25 mouse cellular contexts compared by ENCODE assay signal in the genomic region with DNA sequence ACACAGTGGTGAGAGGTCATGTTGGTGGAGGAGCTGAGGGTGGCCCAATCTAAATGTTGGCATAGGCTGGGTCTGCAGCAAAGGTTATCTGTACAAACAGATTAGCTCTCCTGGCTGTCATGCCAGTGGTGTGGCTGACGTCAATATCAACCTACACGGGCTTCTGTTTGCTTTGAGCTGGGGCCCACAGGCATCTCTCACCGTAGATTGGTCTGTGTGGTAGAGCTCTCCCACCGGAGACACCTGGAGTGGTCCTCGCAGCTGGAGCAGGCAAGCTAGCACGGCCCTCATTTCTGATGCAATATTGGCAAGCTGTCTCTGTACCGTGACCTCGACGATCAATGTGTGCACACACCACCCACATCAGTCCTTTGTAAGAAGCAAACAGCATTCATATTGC.
DNase-seq lines count a peak whose midpoint lies in the region; ATAC-seq and TF ChIP-seq lines count a peak whose summit lies in the region.
"Had no signal": no experiment of that assay in that cellular context is flagged by ENCODE, and none has a peak within 500 bp of the region (broad histone marks: within the 10 kb centered on the region; RNA-seq: fewer than 3 reads in every experiment).

No protein-coding gene starts in this region.

- WGBS in hindbrain, embryonic 10.5 days = 80% methylated on average over 9 of the region's 9 CpGs
- WGBS in hindbrain, embryonic 11.5 days = 75% methylated on average over 9 of the region's 9 CpGs
- WGBS in midbrain, embryonic 13.5 days = 79% methylated on average over 9 of the region's 9 CpGs
- 71% methylated on average over 9 of the region's 9 CpGs for WGBS in midbrain, embryonic 16.5 days
- WGBS in liver, embryonic 15.5 days (ENCODE audit: insufficient replicate concordance) = 40% methylated on average over 9 of the region's 9 CpGs
- WGBS in stomach, postnatal 0 days = 57% methylated on average over 9 of the region's 9 CpGs

- no peak for TF ChIP-seq CTCF in stomach, postnatal 0 days (IDR thresholded peaks at IDR 0.05; ENCODE audit: low read depth)

- no peaks in the 10 kb centered on the region for H3K36me3 ChIP-seq in hindbrain, embryonic 10.5 days
- H3K36me3 ChIP-seq in hindbrain, embryonic 11.5 days (ENCODE audit: control insufficient read depth, insufficient read depth, low read length) = no peaks in the 10 kb centered on the region
- no peaks in the 10 kb centered on the region for H3K36me3 ChIP-seq in midbrain, embryonic 13.5 days
- no peaks in the 10 kb centered on the region for H3K36me3 ChIP-seq in midbrain, embryonic 16.5 days (ENCODE audit: control insufficient read depth, insufficient read depth, low read length)
- no peaks in the 10 kb centered on the region for H3K36me3 ChIP-seq in liver, embryonic 15.5 days (replicated peaks)
- no peaks in the 10 kb centered on the region for H3K36me3 ChIP-seq in stomach, postnatal 0 days (ENCODE audit: control insufficient read depth, insufficient read depth, low read length)
- H3K36me3 ChIP-seq: embryonic facial prominence, embryonic 13.5 days; forebrain, embryonic 12.5 days; heart, embryonic 13.5 days; neural tube, embryonic 12.5 days had no signal

- H3K4me3 ChIP-seq in hindbrain, embryonic 10.5 days = no peak overlapping the region
- no peak overlapping the region for H3K4me3 ChIP-seq in hindbrain, embryonic 11.5 days (ENCODE audit: low read depth, low read length)
- no peak overlapping the region for H3K4me3 ChIP-seq in midbrain, embryonic 13.5 days (replicated peaks)
- H3K4me3 ChIP-seq in midbrain, embryonic 16.5 days (ENCODE audit: low read depth, low read length) = no peak overlapping the region
- no peak overlapping the region for H3K4me3 ChIP-seq in liver, embryonic 15.5 days (replicated peaks)
- H3K4me3 ChIP-seq in stomach, postnatal 0 days (ENCODE audit: low read depth, low read length) = no peak overlapping the region
- H3K4me3 ChIP-seq: embryonic facial prominence, embryonic 13.5 days; erythroblast, embryonic 14.5 days; forebrain, embryonic 12.5 days; heart, adult 2 months; heart, embryonic 13.5 days; neural tube, embryonic 12.5 days had no signal

- peaks cover 27% of the 10 kb centered on the region for H3K4me1 ChIP-seq in hindbrain, embryonic 10.5 days (replicated peaks)
- no peaks in the 10 kb centered on the region for H3K4me1 ChIP-seq in hindbrain, embryonic 11.5 days (replicated peaks; ENCODE audit: control insufficient read depth, insufficient read depth, low read length)
- H3K4me1 ChIP-seq in midbrain, embryonic 13.5 days (replicated peaks) = peaks cover 9% of the 10 kb centered on the region
- no peaks in the 10 kb centered on the region; the same call in 1 of the 2 replicates for H3K4me1 ChIP-seq in midbrain, embryonic 16.5 days (ENCODE audit: control insufficient read depth, insufficient read depth, low read length)
- 0 out of 2 replicates have a peak, but pooled peaks cover 3% of the 10 kb centered on the region for H3K4me1 ChIP-seq in liver, embryonic 15.5 days (replicated peaks)
- H3K4me1 ChIP-seq in stomach, postnatal 0 days (replicated peaks; ENCODE audit: control insufficient read depth, insufficient read depth) = no peaks in the 10 kb centered on the region; the same call in 1 of the 2 replicates
- H3K4me1 ChIP-seq: forebrain, embryonic 12.5 days; neural tube, embryonic 12.5 days had no signal

- TF ChIP-seq EP300 in stomach, postnatal 0 days (optimal IDR thresholded peaks at IDR 0.05) = no peak

- no peaks in the 10 kb centered on the region for H3K27me3 ChIP-seq in hindbrain, embryonic 10.5 days (ENCODE audit: insufficient read depth, poor library complexity, severe bottlenecking)
- no peaks in the 10 kb centered on the region for H3K27me3 ChIP-seq in hindbrain, embryonic 11.5 days (ENCODE audit: control insufficient read depth, insufficient read depth, low read length)
- no peaks in the 10 kb centered on the region for H3K27me3 ChIP-seq in midbrain, embryonic 13.5 days
- no peaks in the 10 kb centered on the region for H3K27me3 ChIP-seq in midbrain, embryonic 16.5 days (ENCODE audit: control insufficient read depth, insufficient read depth, low read depth, low read length)
- no peaks in the 10 kb centered on the region for H3K27me3 ChIP-seq in liver, embryonic 15.5 days
- H3K27me3 ChIP-seq in stomach, postnatal 0 days (ENCODE audit: control insufficient read depth, insufficient read depth, low read length) = no peaks in the 10 kb centered on the region
- H3K27me3 ChIP-seq: forebrain, embryonic 12.5 days; heart, embryonic 13.5 days; neural tube, embryonic 12.5 days had no signal

- H3K4me2 ChIP-seq in hindbrain, embryonic 11.5 days (replicated peaks; ENCODE audit: low read depth, low read length) = no peak overlapping the region
- no peak overlapping the region for H3K4me2 ChIP-seq in midbrain, embryonic 13.5 days (replicated peaks)
- no peak overlapping the region for H3K4me2 ChIP-seq in midbrain, embryonic 16.5 days (ENCODE audit: low read length)
- H3K4me2 ChIP-seq in liver, embryonic 15.5 days = no peak overlapping the region
- H3K4me2 ChIP-seq in stomach, postnatal 0 days (replicated peaks; ENCODE audit: low read depth) = no peak overlapping the region
- H3K4me2 ChIP-seq: embryonic facial prominence, embryonic 13.5 days; forebrain, embryonic 12.5 days; heart, embryonic 13.5 days; hindbrain, embryonic 14.5 days; lung, embryonic 14.5 days; neural tube, embryonic 12.5 days had no signal

- H3K27ac ChIP-seq in hindbrain, embryonic 10.5 days = 0 out of 2 replicates have a peak overlapping the region, but pooled peaks have one; percentile 35
- no peak overlapping the region for H3K27ac ChIP-seq in hindbrain, embryonic 11.5 days (ENCODE audit: low read depth, low read length)
- no peak overlapping the region for H3K27ac ChIP-seq in midbrain, embryonic 13.5 days
- H3K27ac ChIP-seq in midbrain, embryonic 16.5 days (ENCODE audit: low read length) = no peak overlapping the region
- peak overlapping the region; percentile 42; the same call in 1 of the 2 replicates for H3K27ac ChIP-seq in liver, embryonic 15.5 days (replicated peaks)
- no peak overlapping the region for H3K27ac ChIP-seq in stomach, postnatal 0 days (replicated peaks)
- H3K27ac ChIP-seq: embryonic facial prominence, embryonic 13.5 days; forebrain, embryonic 12.5 days; heart, adult 2 months; heart, embryonic 13.5 days; hindbrain, embryonic 14.5 days; neural tube, embryonic 12.5 days had no signal

- H3K9ac ChIP-seq in hindbrain, embryonic 11.5 days (ENCODE audit: low read depth, low read length) = no peak overlapping the region
- H3K9ac ChIP-seq in midbrain, embryonic 13.5 days (replicated peaks) = no peak overlapping the region
- H3K9ac ChIP-seq in midbrain, embryonic 16.5 days (ENCODE audit: low read depth, low read length) = no peak overlapping the region
- no peak overlapping the region for H3K9ac ChIP-seq in liver, embryonic 15.5 days
- H3K9ac ChIP-seq in stomach, postnatal 0 days (ENCODE audit: low read length) = no peak overlapping the region
- H3K9ac ChIP-seq: embryonic facial prominence, embryonic 13.5 days; forebrain, embryonic 12.5 days; heart, embryonic 13.5 days; hindbrain, embryonic 14.5 days; lung, embryonic 14.5 days; neural tube, embryonic 12.5 days had no signal

- H3K9me3 ChIP-seq in hindbrain, embryonic 10.5 days = no peaks in the 10 kb centered on the region
- H3K9me3 ChIP-seq in hindbrain, embryonic 11.5 days (ENCODE audit: control insufficient read depth, low read length) = no peaks in the 10 kb centered on the region
- no peaks in the 10 kb centered on the region for H3K9me3 ChIP-seq in midbrain, embryonic 13.5 days
- no peaks in the 10 kb centered on the region for H3K9me3 ChIP-seq in midbrain, embryonic 16.5 days (replicated peaks; ENCODE audit: control insufficient read depth, low read length, poor library complexity, severe bottlenecking)
- H3K9me3 ChIP-seq in liver, embryonic 15.5 days (replicated peaks) = no peaks in the 10 kb centered on the region
- no peaks in the 10 kb centered on the region for H3K9me3 ChIP-seq in stomach, postnatal 0 days (ENCODE audit: control insufficient read depth, low read length)
- H3K9me3 ChIP-seq: embryonic facial prominence, embryonic 13.5 days; forebrain, embryonic 12.5 days; heart, embryonic 13.5 days; neural tube, embryonic 12.5 days had no signal

- DNase-seq in hindbrain, embryonic 10.5 days (ENCODE audit: low spot score) = no peak
- DNase-seq in hindbrain, embryonic 11.5 days (ENCODE audit: low spot score) = no peak
- DNase-seq in stomach, postnatal 0 days (ENCODE audit: low spot score) = no peak
- no peak for DNase-seq in embryo, embryonic 10 days (ENCODE audit: low spot score)
- no peak for DNase-seq in left cerebral cortex, adult 9 months (ENCODE audit: low spot score in 2 of 2)
- DNase-seq: adrenal gland, postnatal 36 days; cerebellum, adult 11 months; cerebellum, adult 9-11 months; gastrocnemius, postnatal 25 days; heart, adult 2 months; kidney, adult 18-20 months; lung, postnatal 36 days; thymus, adult 18-20 months; thymus, postnatal 36 days had no signal

- no peak for ATAC-seq in hindbrain, embryonic 11.5 days (ENCODE audit: low FRiP score)
- 0 out of 2 replicates have a peak, but pooled peaks have one; percentile 48 for ATAC-seq in midbrain, embryonic 13.5 days
- ATAC-seq in midbrain, embryonic 16.5 days = no peak
- ATAC-seq in liver, embryonic 15.5 days (ENCODE audit: insufficient read depth) = peak; percentile 87
- ATAC-seq in stomach, postnatal 0 days (ENCODE audit: low FRiP score, low TSS enrichment) = peak; percentile 25; the same call in 1 of the 2 replicates
- ATAC-seq: inflammation-experienced regulatory T-cells, adult 6 months had no signal

Comparison
In these comparisons a context has a peak if more than half of its experiments do, and no peak if none do; other contexts are left out.
1. H3K27ac ChIP-seq: peak in hindbrain, embryonic 10.5 days (single experiment) and liver, embryonic 15.5 days (single experiment); none in hindbrain, embryonic 11.5 days (single experiment), midbrain, embryonic 13.5 days (single experiment), midbrain, embryonic 16.5 days (single experiment) and stomach, postnatal 0 days (single experiment).
2. ATAC-seq: peak in midbrain, embryonic 13.5 days (single experiment), liver, embryonic 15.5 days (single experiment) and stomach, postnatal 0 days (single experiment); none in hindbrain, embryonic 11.5 days (single experiment) and midbrain, embryonic 16.5 days (single experiment).